Mouse (Mus musculus) spleen, embryonic (tissue): Measurements from ENCODE around the gene Scamp2.

Experiments used
- CTCF ChIA-PET: fragments of 350-600 bp; sonication (Branson Sonifier 250); formaldehyde crosslinking; loops from one replicate; lab custom pipeline; 2022; lab: Charles Lee

Gene Scamp2

GRCm38 (mm10) chr9:57589224-57590126 is 28.7 kb downstream of the Scamp2 start, which contains the start of gene Ulk3:
Ulk3 (plus strand) TSS chr9:57589452.
- CTCF ChIA-PET: interaction anchor here (0.8 to 1.1 kb wide), 3 partner anchors 49 to 71 kb away, joined by 3 to 4 read pairs (median 3); no protein-coding TSS in a partner anchor

- CTCF ChIA-PET: no interaction called here
Observed at GRCm38 (mm10) chr9:57590726-57591125, 30.0 kb downstream of the Scamp2 start.

DNA sequence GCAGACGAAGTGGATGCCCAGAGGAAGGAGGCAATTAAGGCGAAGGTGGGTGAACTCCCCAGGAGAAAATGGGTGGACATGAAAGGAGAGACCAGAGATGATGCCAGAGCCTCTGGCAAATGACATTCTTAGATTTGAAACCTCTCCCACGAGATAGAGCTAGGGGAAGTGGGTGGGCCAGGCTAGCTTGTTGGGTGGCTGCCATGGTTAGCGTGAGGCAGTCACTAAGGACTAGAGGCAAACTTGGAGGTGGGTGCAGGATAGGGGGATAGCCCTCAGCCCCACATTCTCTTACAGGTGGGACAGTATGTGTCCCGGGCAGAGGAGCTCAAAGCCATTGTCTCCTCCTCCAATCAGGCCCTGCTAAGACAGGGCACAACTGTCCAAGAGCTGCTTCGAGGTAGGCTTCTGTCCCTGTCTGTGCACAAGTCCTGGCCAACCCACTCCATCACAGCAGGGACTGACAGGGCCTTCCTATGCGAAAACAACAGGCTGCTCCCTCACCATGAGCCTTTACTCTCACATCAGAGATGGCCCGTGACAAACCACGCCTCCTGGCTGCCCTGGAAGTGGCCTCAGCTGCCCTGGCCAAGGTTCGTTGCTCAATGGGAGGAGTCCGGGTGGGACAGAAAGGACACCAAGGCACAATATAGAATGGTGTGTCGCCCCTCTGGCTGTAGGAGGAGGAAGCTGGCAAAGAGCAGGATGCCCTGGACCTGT is 32.9 kb downstream of the Scamp2 start:
- CTCF ChIA-PET: interaction anchor here (0.5 to 0.6 kb wide), 2 partner anchors 27 to 152 kb away, joined by 6 to 8 read pairs; partner anchors contain the start of gene Lman1l

DNA sequence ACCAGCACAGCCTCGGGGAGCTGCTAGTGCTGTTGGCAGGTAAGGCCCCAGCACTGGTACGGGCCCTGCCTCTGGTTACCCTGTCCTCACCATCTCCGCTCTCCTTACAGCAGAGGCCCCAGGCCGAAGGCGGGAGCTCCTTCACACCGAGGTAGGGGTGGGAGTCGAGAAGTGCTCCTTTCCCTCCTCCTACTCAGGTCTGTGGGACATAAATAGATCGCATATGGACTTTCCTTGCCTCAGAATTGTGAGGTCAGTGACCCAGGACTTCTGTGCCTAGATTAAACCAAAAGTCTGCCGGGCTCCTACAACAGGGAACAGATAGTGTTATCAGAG is 33.4 kb downstream of the Scamp2 start:
- CTCF ChIA-PET: interaction anchor here (0.5 to 0.6 kb wide), 2 partner anchors 26 to 151 kb away, joined by 6 to 8 read pairs; partner anchors contain the start of gene Lman1l

DNA sequence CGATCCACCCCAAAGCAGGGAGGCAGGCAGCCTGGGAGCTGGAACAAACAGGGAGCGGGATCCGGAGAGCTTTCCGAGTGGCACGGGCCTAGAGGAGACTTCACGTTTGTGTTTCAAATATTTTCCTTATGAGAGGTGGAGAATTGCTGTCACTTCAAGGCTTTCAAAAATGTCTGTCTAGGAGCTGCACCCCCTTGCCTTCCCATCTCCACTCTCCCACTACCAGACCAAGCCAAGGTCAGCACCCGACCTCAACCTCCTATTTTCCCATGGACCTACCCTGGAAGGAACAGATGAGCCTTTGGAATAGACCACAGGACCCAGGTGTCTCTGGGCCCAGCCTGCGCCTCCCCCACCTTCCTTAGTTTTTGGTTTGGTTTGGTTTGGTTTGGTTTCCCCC is 36.5 kb downstream of the Scamp2 start:
- CTCF ChIA-PET: no interaction called here

- CTCF ChIA-PET: no interaction called here
Observed at GRCm38 (mm10) chr9:57597929-57598382, 37.2 kb downstream of the Scamp2 start.

- CTCF ChIA-PET: no interaction called here
Observed at GRCm38 (mm10) chr9:57598851-57599563, 38.3 kb downstream of the Scamp2 start.

DNA sequence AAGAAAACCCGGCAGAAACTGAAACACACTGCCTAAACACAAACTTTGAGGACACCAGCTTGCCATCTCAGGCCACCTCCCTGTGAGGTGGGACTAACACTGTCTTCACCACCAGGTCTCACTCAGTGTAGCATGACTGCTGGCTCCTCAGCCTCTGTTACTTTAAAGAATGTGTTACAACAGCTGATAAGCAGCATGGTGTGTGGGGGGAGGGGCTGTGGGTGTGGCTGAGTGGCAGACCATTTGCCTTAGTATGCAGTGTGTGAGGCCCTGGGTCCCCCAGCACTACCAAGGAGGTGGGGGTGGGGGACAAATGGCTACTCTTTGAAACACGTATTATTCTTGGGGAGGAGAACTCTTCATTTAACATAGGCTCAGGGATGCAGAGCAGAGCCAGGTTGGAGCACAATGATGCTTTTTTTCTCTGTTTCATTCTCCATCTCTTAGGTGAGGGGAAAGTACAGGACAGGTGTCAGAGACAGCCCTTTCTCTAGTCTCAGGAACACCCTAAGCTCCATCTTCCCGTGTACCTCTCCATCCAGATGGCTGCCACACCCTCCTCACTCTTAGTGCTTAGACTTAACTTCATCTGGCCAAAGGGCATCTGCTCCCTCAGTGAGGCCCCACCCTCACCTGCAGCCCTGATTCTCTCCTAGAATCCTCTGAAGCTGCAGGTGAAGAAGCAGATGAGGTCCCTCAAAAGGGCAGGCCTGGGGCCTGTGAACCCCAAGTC is 40.0 kb downstream of the Scamp2 start:
- CTCF ChIA-PET: no interaction called here

- CTCF ChIA-PET: no interaction called here
Observed at GRCm38 (mm10) chr9:57601353-57601706, 40.6 kb downstream of the Scamp2 start.

DNA sequence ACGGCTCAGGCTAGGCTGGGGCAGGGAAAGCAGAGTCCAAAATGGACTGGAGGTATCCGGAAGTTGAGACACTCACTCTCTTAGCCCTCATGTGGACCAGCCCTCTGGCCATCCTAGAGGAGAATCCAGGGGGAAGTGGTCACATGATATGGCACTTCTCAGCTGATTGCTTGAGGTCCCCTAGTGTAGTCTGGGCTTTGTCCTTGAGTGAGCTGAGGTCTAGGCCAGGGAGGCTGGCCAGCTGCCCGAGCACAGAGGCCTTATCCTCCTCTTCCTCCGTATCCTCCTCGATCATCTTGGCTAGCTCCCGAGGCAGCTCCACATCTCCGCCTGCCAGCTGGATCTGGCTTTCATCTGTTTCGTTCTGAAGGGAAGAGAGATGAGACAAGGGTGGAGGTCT is 41.4 kb downstream of the Scamp2 start:
- CTCF ChIA-PET: no interaction called here

DNA sequence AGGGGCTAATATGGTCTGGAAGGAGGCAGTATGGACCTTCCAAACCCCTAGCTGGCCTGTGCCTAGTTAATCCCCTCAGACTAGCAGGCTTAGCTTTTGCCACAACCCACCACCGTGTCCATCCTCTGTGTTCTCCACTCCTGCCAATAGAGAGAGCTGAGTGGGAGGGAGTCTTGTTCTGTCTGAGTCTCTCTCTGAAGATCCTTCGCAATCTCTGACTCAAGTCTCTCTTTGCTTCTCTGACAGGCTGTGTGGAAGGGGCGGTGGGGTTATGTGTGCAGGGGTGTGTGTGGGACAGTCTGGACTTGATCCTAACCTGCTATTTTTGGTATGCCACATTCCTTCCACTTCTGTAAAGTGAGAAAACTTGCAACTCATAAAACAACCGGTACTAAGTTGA is 44.1 kb downstream of the Scamp2 start:
- CTCF ChIA-PET: interaction anchor here (0.6 to 0.7 kb wide), 2 partner anchors 16 to 50 kb away, joined by 3 to 8 read pairs; partner anchors contain the start of gene Lman1l

GRCm38 (mm10) chr9:57605503-57605902 is 44.8 kb downstream of the Scamp2 start:
- CTCF ChIA-PET: no interaction called here

DNA sequence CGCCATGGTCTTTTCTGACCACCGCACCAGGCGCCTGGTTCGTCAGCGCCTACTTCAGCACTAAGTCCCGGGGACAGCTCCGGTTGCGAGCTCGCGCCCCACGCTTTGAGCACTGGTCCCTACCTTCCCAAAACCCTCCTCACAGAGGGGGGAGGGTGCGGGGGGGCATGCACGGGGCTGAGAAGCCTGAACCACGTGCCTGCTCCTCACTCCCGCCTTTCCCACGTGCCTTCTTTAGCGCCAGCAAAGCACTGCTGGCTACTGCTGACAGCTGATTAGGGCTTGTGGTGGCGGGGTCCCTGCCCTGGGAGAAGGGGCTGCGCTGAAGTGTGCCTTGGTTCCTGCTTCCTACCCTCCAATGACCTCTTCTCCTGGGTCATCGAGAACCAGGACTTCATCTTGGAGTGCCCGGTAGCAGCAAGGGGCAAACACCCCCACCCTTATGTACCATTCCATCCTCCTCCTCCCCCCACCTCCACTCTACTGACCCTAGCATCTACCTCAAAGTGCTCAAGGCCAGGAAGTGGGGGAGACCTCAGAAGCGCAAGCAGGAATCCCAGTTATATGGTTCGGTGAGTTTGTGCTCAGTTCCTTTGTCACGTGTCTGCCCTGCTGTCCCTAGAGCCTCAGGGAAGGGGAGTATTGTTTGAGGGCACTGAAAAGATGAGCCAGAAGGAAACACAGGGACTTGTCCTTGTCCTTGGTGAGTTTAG is 45.6 kb downstream of the Scamp2 start, which contains the start of gene Cplx3:
Gene Cplx3 (minus strand): TSS at position 143 of the 713 bp plus-strand sequence.
- CTCF ChIA-PET: no interaction called here

DNA sequence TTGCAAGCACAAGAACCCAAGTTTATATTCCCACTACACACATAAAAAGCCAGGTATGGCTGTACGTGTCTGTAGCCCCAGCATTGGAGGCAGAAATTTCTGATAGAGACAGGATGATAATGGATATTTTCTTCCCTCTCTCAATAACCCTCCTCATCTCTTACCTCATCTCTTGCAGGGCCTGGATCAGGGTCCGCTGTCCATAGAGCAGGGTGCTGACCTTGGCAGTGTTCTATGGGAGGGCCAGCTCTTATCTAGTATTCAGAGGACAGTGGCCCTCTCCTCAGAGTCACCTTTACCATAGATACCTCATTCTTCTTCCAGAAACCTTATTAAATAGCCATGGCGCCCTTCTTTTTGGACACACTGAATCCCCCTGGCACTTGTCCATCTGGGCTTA is 49.1 kb downstream of the Scamp2 start:
- CTCF ChIA-PET: no interaction called here

- CTCF ChIA-PET: no interaction called here
Observed at GRCm38 (mm10) chr9:57610359-57610826, 49.6 kb downstream of the Scamp2 start.

GRCm38 (mm10) chr9:57612587-57612986 is 51.8 kb downstream of the Scamp2 start:
- CTCF ChIA-PET: no interaction called here

GRCm38 (mm10) chr9:57613975-57614374 is 53.2 kb downstream of the Scamp2 start:
- CTCF ChIA-PET: no interaction called here

DNA sequence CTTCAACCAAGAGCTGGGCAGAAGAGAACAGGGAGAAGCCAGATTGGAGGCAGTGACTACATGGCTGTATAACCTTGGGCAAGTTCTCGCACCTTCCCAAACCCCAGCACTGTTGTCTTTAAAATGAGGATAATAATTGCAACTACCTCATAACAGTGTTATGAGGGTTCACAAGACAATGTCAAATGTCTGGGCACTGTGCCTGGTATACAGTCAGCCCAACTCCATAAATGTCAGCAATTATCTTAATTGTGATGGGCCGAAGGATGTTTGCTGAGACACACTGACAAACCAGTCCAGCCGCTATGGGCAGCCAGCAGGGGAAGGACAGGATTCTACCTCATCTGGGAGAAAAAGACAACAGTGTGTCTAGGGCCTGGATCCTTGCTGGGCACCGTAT is 54.0 kb downstream of the Scamp2 start:
- CTCF ChIA-PET: no interaction called here

GRCm38 (mm10) chr9:57617556-57618169 is 56.9 kb downstream of the Scamp2 start:
- CTCF ChIA-PET: interaction anchor here (0.6 kb wide), 1 partner anchor 353 kb away, joined by 3 read pairs; no protein-coding TSS in a partner anchor

DNA sequence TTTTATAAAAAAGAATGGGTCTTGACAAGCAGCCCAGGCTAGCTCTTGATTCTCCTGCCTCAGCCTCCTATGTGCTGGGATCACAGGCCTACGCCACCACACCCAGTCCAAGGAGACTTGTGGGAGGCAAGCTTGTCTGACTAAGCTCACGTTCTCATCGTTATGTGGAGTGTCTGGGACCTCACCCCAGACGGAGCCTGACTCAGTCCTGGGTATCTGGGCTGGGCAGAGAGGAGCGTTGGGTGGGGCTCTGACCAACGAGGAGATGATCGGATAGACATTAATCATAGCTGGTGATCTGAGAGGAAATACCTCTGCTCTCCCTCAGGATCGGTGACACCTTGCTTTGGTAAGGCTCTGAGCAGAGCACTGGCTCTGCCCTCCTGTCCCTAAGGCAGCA is 58.1 kb downstream of the Scamp2 start:
- CTCF ChIA-PET: no interaction called here
